Mouse (Mus musculus): ENCODE data around the gene Cbx4.

- TF ChIP-seq CTCF (IDR thresholded peaks at IDR 0.05; ENCODE audit: control insufficient read depth, insufficient read depth, insufficient read length) (peak; percentile 92), MAX (IDR thresholded peaks at IDR 0.05) (no peak), MYOG (IDR thresholded peaks at IDR 0.05; ENCODE audit: control insufficient read depth, extremely low read depth, insufficient read length) (no peak), USF1 (IDR thresholded peaks at IDR 0.05; ENCODE audit: low read depth) (no peak), CEBPB (IDR thresholded peaks at IDR 0.05; ENCODE audit: low read depth) (no peak), FOSL1 (IDR thresholded peaks at IDR 0.05; ENCODE audit: insufficient read depth, low read length, poor library complexity, severe bottlenecking) (no peak), MYOD1 (IDR thresholded peaks at IDR 0.05; ENCODE audit: control insufficient read depth, insufficient read length, low read depth) (no peak)
Observed at GRCm38 (mm10) chr11:119091598-119091991, 5.6 kb upstream of the Cbx4 start.

All from C2C12 (cell line).